Mouse (Mus musculus) heart, postnatal 36 days (tissue): Measurements from ENCODE around the gene St6gal1. TPM values are rescaled to one million over a fixed set of nuclear protein-coding genes. Genes with fewer than 3 reads are reported as not detected.

Experiments
- DNase-seq, 2 experiments: peaks; one replicate each; pipeline ENCODE4 v3.0.0; 2021 to 2022
- intact Hi-C: fragments of 180-260 bp; cut with DNase I; formaldehyde crosslinking; loops from one replicate; pipeline ENCODE4 v1.15.1; 2025
- total RNA-seq, 2 experiments: library from RNA; stranded (reverse); gene quantifications; 2 replicates each; pipeline ENCODE4 v1.2.3; 2021

St6gal1 gene
- total RNA-seq, 2 experiments from 2014 or later: 9.2 to 10.0 TPM

DNA sequence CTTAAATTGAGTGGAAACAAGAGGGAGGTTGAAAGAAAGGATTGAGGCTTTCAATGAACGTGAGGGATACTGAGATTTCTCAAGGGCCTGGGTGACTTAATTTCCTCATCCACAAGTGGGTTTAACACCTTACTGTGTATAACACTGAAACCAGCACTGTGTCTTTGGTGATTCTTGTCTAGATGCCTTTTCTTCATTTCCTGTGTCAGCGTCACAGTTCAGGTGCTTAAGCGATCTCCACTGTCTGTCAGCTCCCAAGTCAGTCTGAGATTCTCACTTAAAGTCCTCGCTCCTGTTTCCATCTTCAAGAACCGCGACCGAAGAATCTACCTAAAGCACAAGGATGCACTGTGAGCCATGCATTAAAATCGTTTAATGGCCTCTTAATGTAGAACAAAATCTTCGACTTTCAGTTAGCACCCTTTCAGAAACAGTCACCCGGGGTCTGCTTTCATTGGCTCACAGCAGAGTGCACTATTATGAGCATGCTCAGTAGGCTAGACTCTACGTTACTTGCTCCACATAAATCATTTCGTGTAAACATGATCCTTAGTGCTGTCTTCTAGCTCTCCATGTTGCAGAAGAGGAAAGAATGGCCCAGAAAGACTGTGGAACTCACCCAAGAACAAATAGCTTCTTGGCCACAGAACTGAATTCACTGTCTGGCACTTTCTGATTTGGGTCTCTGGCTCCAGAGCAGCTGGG, 1.2 kb upstream of the St6gal1 start:
- no peak for DNase-seq
- intact Hi-C loops: no loop called here

DNA sequence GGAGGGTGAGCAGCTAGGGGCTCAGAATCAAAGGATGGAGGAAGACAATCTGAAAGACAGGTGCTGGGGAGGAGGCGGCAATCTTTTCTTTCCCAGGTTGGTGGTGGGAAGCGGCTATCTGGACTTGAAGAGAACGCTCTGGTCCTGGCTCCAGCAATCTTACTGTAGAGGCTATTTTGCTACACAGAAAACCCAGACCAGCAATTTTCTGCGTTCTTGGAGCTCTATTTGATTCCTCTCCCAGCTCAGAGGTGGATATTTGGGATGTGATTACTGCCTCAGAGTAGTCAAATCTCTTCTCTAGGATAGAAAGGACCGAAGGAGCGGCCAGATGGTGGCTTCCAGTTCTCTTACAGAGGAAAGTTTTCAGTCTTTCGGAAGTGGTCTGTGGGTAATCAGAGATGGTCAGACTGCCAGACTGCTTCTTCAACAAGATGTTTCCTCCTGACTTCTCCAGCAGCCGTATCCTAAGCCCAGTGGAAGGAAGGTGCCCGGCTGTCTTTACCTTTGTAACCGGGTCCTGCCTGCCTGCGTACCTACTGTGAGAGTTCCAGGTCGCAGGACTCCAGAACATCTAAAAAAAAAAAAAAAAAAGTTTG, 570 bp upstream of the St6gal1 start:
- intact Hi-C loops: loop anchor here (2.0 kb wide), 1 partner anchor 73 kb away; no protein-coding TSS in a partner anchor
- peak in 1 of 2 experiments; percentile 24 for DNase-seq

DNA sequence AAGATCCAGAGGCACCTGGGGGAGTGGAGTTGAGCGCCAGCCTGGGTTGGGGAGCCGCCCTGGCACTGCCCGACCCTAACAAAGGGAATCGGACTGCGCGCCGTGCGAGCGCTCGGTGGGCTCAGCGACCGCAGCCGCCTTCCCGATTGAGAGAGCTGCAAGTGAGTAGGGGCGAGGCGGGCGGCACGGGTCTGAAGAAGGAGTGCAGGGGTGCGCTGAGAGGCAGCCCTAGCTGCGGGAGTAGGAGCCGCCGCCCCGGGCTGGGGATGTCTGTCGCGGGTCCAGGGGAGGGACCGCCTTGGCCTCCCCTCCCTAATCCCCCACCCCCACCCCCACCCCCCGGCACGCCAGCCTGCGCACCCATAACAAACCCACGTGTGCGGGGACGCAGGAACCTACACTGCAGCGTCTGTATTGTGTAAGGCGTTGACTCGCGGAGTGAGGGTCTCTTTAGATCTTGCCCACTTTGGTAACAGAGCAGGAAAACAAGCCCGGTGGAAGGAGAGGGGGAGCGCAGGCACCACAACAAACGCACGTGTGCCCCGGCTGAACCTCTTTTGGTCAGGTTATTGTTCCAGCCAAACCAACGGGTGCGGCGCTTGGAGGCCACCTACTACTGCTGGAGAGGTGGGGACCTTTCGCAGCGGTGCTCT, 655 bp downstream of the St6gal1 start:
- peak; percentile 56 to 63 for DNase-seq
- intact Hi-C loops: loop anchor here (2.0 to 5.0 kb wide), 3 partner anchors 74 to 177 kb away; no protein-coding TSS in a partner anchor

DNA sequence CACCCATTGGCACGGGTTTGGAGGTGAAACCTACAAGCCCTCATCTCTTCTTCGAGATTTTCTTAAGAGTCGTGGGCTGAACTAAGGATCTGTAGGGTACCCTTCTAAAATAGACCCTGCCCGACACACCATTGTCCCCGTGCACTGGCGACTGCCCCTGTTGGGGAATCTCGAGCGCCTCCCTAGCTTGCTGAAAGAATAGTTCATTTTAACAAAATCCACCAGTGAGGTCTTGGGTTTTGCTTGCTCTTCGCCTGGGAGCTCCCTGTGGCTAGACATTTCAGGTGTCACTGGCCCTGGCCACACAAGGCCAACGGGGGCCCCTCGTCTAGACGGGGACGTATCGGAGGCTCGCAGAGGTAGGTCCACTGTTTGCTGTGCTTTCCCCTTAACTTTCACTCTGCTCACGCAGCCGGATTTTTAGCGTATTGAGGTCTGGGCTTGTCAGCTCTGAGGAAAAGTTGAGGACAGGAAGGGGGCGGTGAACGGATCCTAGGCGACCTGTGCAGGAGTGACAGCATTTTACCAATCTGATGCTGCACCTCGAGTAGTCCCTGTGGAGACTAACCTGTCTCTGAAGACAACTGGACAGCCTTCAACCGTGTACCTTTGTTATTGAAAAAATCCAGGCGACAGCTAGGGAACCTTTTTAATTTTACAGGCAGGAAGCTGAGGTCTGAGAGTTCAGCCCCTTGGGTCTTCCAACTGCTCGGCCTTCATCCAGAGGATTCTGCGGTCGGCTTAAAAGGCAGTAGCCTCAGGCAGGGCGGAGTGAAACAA, 1.5 kb downstream of the St6gal1 start:
- intact Hi-C loops: loop anchor here (2.0 to 5.0 kb wide), 4 partner anchors 65 to 176 kb away; no protein-coding TSS in a partner anchor
- DNase-seq: peak; percentile 56 to 75

DNA sequence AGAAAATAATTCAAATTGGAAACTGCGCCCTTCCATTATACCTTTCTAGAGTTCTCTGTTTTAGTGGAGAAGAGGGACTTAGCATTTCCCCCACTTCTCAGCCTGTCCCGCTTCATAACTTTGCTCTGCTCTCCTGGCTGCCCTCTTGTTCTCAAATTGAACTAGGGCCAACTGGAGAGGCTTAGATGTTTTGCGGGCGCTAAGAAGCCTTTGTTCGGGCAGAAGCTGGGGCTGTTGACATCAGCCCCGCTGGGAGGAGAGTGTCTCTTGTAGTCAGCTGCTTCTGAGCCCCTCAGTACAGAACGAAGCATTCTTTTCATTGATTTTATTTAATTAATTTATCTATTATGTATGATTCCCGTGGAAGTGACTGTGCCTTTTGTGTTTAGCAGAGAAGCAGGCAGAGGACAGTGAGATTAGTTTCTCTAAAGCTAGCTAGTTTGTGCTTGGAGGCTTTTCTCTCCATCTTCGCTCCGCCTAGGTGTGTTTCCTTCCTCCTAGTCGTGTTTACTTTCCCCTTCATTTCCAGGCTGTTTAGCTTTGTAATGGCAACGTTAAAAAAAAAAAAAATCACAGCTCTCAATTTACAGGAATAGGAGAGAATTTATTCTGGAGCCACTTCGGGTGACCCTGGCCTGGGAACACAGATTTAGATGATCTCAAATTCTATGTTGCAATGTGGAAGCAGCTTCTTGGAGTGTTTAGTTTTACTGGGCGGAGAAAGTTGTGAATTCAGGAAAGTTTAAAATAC, 2.2 kb downstream of the St6gal1 start:
- DNase-seq: peak; percentile 43 to 63
- intact Hi-C loops: loop anchor here (2.0 to 5.0 kb wide), 3 partner anchors 64 to 176 kb away; no protein-coding TSS in a partner anchor

DNA sequence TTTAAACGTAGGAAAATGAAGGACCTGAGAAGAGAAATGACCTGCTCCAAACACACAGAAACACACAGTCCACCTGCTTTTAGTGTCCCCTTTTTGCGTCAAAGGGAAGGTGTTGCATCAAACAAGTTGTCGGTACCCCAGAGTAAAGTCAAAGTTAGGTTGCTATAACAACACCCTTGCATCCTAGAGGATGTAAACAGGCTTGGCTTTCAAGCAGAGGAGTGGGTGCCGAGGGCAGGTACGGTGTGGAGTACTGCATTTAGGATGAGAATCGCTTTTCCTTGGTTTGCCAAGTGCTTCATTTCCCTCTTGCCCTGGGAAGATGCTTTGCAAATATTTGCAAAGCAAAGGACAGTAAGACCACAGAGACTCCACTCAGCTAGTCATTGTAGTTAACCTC, 3.3 kb downstream of the St6gal1 start:
- no peak for DNase-seq
- intact Hi-C loops: loop anchor here (2.0 to 5.0 kb wide), 3 partner anchors 63 to 174 kb away; no protein-coding TSS in a partner anchor

DNA sequence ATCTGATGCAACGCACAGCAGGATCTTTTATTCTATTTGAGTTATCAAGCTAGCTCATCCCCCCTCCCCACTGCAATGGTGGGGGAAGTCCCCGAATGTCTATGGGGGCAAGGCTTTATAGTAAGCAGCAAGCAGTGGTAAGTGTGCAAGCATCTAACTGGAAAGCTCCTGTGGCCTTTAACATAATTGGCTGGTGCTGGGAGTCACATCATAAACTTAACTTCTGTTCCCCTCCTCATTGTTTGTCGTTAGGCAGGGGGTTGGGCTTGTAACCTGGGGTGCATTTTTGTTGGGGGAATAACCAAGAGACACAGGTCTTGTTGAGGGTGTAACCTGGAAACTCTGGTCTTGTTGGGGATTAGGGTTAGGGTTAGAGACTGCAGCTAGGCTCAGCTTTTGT, 3.9 kb downstream of the St6gal1 start:
- DNase-seq: no peak
- intact Hi-C loops: loop anchor here (5.0 kb wide), 2 partner anchors 104 to 174 kb away; no protein-coding TSS in a partner anchor

DNA sequence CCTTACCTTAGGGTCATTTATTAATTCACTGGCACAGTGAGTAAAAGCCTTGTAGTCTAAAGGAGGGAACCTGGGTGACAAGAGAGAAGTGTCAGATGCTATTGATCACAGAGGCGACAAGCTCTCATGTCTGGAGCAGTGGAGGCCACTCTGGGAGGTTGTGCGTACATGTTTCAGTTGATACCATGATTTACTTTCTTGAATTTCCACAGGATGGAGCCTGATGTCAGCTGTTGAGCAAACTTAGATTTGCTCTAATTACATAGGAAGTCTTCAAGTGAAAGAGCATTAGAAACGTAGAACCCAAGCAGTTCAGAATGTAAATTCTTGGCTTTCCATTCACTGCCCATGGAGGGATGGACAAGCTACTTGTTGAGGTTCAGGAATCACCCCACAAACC, 5.4 kb downstream of the St6gal1 start:
- no peak for DNase-seq
- intact Hi-C loops: loop anchor here (5.0 kb wide), 2 partner anchors 102 to 172 kb away; no protein-coding TSS in a partner anchor

DNA sequence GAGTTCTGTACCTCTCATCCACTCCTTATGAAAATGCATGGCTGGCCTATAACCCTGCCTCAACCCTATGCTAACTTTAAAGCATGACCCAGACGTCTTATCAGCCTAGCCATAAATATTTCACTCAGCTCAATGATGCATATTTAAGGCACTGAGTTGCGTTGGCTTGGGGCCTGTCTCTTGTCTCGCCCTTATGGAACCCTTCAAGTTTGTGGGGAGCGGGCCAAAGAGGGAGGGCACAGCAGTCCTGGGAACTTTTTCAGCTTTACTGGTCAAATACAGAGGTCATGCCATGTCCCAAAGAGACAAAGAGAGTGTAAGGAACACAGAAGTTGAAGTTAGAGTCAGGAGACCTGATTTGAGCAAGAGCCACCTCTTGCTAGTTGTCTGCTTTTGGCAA, 6.6 kb downstream of the St6gal1 start:
- intact Hi-C loops: no loop called here
- DNase-seq: peak; percentile 38 to 49

DNA sequence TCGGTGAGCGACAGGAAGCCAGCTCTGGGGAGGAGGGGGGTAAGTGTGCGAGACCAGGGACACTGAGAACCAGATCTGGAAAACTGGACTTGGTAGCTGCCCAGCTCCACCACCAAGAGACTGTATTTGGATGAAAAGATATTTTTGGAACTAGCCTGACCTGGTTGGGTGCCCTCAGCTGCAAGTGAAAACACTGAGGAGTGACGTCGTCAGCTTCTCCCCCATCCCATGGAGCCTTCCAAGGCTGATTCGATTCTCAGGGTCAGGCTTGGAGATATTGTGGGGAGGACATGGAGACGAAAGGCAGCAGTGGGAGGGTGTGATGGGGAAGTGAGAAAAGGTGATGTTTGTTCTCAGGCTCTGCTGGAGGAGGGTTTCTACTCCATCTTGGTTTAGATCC, 8.2 kb downstream of the St6gal1 start:
- intact Hi-C loops: no loop called here

DNA sequence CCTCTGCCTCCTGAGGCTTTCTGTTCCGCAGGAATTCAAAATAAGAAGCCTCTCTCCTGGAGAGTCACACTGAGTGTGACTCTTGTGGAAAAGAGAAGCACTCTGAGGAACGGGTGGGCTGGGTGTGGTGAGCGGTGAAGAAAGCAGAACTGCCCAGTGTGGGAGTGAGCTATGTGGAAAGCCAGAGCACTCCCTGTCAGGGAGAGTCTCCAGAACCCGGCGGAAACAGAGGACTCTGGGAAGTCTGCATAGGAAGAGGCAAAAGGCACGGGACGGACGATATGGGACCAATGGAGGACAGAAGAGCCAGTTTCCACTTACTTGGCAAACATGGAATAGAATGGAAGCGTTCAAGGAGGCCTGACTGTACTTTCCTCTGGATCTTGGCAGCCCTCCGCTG, 9.0 kb downstream of the St6gal1 start:
- intact Hi-C loops: no loop called here
- DNase-seq: peak; percentile 56 to 65

More for the DNA sequence above, 8.2 kb downstream of the St6gal1 start:
- peak; percentile 29 to 32 for DNase-seq

DNA sequence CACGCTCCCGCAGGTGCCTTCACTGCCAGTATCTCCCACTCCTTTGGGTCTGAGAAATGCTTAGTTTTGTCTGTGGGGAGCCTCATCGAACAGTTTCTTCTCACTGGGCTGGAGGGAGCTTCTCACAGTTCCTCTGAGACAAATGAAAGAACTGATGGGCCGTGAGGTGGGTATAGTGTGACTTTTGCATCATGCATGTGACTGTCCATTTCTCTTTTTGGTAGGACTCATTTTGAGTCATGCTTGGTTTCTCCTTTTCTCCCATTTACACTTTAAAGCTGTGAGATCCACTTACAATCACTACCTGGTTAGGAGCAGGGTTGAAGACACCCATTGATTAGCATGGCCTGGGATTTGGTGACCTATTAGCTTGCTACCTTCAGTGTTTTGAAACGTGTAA, 10.0 kb downstream of the St6gal1 start:
- no peak for DNase-seq
- intact Hi-C loops: no loop called here

DNA sequence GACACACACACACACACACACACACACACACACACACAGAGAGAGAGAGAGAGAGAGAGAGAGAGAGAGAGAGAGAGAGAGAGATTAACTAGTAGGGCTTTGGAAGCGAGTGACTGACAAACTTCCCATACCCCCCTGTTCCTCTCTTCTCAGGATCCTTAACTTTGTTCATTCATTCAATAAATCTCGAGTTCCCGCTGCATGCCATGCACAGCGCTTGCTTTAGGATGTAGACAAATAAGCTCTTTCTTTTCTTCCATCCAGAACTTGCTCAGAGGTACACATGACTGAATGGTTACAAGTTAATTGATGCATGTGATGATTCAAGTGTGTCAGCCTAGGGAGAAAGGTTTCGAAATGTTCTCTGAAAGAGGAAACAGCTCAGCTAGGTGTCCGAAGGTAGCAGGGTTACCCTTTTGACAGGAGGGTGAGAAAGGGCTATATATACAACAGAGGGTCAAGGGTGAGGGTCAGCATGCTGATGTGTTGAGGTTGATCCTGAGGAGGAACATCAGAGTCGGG, 10.7 kb downstream of the St6gal1 start:
- intact Hi-C loops: no loop called here

DNA sequence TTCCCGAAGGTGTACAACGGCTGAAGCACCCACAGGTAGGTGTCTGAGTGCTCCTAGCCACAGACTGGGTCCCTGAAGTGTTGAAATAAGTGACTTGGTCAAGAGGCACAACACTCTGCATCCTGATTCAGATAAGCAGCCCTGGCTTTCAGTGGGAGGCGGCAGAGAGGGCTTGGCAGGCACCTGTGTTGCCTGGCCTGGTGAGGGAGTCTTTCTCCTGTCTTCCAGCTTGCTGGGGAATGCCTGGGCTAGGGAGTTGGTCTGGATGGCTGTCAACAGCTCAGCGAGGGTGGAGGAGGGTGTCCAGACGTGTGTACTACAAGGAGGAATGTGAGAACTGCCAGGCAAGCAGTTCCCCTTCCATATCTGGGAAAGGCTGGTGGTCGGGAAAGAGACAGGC, 15.0 kb downstream of the St6gal1 start:
- peak; percentile 43 to 46 for DNase-seq
- intact Hi-C loops: no loop called here

More for the DNA sequence above, 10.7 kb downstream of the St6gal1 start:
- no peak for DNase-seq

DNA sequence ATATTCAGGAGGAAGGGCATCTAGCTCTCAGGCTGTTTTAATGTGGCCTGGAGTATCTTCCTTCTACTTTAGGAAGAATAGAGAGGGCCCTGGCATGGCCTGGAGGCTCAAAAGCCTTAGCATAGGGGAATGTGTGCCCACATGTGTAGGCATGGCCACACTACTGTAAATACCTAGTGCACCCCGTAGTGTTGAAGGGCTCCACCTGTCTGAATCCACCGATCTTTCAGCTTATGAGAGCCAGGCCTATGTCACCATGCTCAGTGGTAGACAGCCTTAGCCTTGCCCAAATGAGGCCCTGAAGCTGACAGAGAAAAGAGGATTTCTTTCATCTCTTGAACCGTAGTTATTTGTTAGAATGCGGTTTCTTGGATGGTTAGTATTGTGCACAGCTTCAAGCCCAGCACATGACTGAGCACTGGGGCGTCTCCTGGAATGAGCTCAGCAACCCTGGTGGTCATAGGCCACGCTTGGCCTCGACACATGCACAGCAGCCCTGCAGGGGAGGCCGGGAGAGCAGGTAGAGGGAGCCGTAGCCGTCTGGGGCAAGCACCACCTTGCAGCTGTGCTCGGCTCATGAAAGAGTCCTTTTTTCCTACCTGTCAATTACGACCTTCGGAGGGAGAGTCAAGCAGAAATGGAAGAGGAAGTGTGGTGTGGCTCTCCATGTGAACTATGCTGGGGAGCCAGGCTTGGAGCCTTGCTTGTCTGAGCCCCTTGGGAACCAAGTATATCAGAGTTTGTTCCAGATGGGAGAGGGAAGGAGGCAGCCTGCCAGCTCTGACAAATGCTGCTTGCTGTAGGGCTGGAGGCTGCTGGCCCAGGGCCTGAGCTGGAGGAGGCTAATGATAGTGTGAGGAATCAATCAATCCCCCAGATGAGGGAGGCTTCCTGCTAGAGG, 15.8 kb downstream of the St6gal1 start:
- intact Hi-C loops: loop anchor here (5.0 kb wide), 1 partner anchor 92 kb away; no protein-coding TSS in a partner anchor
- DNase-seq: peak; percentile 85 to 89

DNA sequence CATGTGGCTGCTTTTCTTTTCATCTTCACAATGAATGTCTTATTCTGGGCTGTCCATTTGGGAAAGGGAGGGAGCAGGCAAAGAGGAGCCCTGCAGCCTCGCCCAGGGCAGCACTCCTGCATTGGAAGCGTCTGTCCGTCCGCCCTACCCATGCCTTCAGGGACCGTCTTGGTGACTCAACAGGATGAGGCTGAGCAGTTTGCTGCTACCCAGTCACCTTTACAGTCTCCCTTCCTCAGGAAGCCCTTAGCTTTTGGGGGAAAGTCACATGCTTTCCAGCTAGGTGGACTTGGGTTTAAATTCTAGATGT, 16.4 kb downstream of the St6gal1 start:
- intact Hi-C loops: loop anchor here (5.0 kb wide), 1 partner anchor 91 kb away; no protein-coding TSS in a partner anchor
- DNase-seq: no peak

DNA sequence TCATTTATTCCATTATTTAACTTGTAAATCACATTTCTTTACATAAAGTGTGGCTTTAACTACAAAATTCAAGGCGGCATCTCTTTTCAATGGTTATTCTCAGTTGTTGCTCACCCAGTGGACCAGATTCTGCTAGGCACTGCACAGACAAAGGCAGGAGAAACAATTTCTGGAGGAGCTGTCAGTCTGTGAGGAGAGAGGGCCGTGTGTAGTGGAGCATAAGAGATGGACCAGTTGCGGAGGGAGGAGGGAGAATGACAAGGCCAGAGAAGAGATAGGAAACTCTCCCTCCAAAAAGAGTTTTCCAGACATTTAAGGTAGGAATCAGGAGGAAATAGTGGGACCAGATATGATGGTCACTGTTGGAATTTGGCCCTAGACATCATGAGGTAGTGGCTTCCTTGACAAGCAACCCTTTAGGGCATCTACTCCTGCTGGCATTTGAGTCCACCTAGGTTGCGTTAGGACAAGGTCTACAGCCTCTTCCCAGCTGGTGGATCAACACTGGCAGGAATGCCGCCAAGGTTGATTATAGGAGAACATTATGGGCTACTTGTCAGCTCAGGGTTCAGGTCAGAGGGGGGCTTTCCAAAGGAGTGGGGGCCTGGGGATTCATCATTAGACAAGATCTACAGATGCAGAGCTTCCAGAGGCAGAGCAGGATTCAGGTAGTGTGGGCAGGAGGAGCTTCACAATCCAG, 19.3 kb downstream of the St6gal1 start:
- intact Hi-C loops: loop anchor here (5.0 kb wide), 1 partner anchor 88 kb away; no protein-coding TSS in a partner anchor

DNA sequence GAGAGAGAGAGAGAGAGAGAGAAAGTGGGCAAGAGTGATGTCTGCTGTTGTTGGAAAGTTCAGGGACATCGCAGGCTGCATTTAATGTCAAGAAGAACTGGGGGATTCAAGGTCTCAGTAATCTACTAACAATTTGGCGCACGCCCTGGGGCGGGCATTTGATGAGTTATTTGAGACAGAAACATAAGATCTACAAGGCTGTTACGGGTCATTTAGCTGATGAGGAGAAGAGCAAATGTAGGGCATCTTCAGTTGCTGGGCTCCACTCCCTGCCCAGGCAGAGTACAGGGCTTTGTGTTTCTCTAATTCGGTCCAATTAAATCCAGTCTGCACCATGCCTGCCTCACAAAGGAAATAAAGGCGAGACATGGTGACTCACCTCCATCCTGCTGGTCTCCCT, 19.9 kb downstream of the St6gal1 start:
- no peak for DNase-seq
- intact Hi-C loops: loop anchor here (5.0 kb wide), 1 partner anchor 88 kb away; no protein-coding TSS in a partner anchor

More for the DNA sequence above, 19.3 kb downstream of the St6gal1 start:
- DNase-seq: no peak
